Mouse (Mus musculus): ENCODE data around the gene Mvk.

The Mvk gene

DNA sequence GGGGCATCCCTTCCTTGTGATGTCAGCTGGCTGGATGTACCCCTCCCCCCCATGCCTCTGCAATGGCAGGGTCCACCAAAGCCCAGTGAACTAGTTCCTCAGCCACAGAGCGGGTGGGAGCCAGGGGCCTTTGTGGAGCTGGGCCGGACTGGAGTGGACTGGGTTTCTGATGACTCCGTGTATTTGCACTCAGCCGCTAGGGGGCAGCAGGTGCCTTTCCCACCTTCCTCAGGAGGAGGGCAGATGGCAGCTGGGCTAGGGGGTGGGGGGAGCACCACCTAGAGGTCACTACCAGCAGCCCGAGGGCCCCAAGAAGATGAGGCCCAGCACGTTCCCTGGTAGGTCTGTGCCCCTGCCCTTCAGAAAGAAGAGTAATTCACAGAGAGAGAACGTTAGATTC is 17.2 kb downstream of the Mvk start:
- DNase-seq, result peak; percentile 84

DNA sequence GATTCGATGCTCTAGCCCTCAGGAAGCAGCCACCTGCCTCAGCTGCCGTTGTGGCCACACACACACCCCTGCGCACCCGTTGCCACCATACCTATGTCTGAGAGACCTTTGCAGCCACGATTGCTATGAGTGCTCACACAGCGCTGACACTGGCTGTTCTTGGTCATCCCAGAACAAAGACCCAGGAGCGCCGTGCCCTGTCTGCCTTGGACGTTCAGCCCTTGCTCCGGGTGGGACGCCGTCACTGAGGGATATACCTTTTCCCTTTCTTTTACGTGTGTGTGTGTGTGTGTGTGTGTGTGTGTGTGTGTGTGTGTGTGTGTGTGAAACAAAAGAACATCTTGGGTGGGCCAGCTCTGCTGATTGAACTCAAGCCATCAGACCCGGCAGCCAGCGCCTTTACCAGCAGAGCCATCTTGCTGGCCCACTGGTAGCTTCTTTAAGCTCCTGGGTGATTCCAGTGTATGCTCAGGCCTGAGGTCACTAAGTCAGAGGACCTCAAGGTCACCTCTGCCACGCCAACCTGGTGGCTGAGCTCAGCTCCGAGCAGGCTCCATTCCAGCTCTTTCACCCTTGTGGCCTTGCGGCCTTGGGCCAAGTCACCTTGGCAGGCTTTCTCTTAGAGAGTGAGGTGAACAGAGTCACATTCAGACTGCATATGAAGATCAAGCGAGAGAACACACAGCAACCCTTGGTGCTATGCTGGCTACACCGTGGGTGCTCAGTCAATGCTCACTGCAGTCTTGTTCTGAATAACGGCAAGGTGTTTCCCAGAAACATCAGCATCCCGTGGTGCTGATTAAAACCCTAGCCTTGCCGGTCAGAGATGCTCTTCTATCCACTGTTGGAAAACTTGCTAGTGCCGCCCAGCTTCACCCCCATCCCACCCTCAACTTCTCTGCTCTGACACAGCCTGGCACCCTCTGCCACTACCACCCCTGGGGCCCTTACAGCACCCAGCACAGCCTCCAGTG is 18.3 kb downstream of the Mvk start:
- no peak for DNase-seq

GRCm38 (mm10) chr5:114464561-114464960 is 20.5 kb downstream of the Mvk start:
- no peak for DNase-seq

DNA sequence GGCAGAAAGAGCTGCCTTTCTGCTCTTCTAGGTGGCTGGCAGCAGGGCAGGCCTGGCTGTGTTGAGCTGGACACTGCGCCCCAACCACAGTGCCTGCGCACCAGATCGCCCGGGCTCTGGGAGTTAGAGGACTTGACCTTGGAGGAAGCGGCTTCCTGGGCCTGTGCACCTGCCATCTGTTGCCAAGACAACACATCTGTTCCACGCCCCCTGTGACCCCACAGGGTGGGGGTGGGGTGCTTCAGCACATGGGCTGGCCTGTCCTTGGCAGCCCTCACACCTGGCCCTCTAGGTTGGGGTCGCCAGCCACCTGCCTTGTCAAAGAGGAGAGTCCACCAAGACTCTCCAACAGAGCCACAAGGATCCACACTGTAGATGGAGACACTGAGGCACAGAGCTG is 21.6 kb downstream of the Mvk start:
- DNase-seq, result no peak

DNA sequence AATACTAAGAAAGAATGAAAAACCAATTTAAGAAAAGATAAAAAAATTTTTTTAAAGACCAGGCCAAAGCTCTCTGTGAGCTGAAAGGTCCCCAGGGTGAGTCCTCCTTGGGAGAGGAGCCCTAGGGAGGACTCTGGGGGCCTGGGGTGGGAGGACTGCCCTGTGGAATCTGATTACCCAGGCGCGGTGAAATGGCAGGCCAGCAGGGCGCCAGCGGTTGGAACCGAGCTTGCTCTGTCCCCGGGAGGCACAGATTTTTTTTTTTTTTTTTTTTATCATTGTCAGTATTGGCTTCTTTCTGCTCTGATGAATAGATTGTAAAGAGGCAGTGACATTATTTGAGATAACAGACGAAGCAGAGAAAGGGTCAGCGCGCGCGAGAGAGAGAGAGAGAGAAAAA is 22.9 kb downstream of the Mvk start:
- DNase-seq, result no peak

GRCm38 (mm10) chr5:114467430-114467829 is 23.4 kb downstream of the Mvk start:
- DNase-seq, result peak; percentile 64

DNA sequence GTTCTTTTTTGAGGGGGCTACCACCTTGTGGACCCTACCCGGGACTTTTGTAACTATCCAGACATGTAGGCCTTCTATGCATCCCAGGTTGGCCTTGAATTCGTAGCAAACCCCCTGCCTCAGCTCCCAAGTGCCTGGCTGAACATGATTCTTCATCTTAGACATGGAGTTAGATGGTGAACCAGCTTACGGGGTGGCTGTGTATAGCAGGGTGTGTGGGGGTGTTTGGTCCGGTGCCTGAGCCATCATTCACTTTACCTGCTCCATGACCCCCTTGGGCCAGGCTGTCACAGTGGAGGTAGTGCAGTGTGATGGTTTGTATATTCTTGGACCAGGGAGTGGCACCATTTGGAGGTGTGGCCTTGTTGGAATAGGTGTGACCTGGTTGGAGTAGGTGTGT is 23.9 kb downstream of the Mvk start:
- no peak for DNase-seq

- no peak for DNase-seq
Observed at GRCm38 (mm10) chr5:114470359-114470758, 26.3 kb downstream of the Mvk start.

- no peak for DNase-seq
Observed at GRCm38 (mm10) chr5:114474741-114475491, 30.8 kb downstream of the Mvk start.

DNA sequence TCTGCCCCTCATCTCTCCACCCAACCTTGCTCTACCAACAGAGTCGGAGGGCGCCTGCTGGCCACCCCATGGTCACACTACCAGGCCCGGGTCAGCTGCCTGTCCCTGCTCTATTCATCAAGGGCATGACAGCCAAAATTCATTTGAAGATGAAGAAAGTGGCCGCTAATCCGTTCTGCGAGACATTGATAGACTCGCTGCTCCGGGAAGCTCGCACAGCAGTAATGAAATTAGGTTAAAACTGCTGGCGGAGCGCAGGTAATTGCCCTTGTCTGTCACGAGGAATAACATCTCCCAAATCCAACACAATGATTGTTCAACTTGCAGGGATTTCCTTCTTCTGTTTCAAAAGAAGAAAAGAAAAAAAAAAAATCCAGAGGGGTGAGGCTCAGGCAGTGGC is 34.2 kb downstream of the Mvk start:
- no peak for DNase-seq

GRCm38 (mm10) chr5:114482587-114483011 is 38.5 kb downstream of the Mvk start:
- no peak for DNase-seq

- no peak for DNase-seq
Observed at GRCm38 (mm10) chr5:114485685-114486084, 41.6 kb downstream of the Mvk start.

DNA sequence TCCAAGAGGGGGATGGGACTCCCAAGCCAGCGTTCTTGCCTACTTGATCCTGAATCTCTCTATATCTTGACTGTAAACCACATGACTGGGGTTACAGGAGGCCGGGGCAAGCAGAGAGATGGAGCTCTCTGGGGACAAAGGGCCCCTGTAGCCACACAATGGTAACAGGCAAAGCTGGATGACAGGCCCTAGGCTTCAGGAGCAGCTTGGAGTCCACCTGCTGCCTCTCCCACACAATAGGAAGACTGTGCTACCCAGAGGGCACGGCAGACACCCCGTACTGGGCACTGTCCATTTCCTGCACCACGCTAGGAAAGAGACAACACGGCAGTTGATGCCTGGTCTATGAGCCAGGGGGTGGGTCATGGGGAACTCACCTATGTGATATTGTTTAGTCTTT is 45.5 kb downstream of the Mvk start:
- no peak for DNase-seq

DNA sequence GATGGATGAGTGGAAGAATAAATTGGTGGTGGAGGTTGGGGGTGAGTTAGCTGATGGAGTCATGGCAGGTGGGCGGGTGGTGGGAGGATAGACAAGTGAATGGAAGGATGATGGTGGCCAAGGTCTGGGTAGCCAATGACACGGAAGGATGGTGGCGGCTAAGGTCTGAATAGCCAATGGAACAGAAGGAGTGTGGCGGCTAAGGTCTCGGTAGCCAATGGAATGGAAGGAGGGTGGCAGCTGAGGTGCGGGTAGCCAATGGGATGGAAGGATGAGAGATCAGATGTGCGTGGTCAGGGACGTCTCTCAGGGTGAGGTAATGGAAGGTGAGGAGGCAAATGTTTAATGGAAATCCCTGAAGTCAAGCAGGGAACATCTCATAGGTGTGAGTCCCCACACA is 46.2 kb downstream of the Mvk start:
- DNase-seq, result no peak

- DNase-seq, result no peak
Observed at GRCm38 (mm10) chr5:114494761-114495160, 50.7 kb downstream of the Mvk start.

GRCm38 (mm10) chr5:114501252-114501651 is 57.2 kb downstream of the Mvk start:
- DNase-seq, result peak; percentile 27

DNA sequence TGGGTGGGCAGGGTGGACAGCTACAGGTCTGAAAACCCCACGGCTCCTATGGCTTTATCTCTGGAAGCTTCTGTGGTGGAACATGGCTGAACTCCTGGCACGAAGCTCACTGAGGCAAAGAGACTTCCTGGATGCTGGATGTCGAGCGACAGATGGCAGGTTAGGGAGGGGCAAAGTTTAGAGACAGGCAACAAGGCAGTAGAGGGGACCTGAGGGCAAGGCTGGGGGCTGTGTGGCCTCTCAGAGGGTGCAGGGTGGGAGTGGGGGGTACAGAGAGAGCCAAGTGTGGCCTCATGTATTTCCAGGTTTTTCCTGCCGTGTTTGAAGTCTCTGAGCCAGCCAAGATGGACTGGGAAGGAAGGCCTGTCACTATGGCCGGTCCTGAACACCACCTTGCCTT is 60.8 kb downstream of the Mvk start:
- no peak for DNase-seq

- DNase-seq, result peak; percentile 3
Observed at GRCm38 (mm10) chr5:114505260-114506085, 61.4 kb downstream of the Mvk start.

- DNase-seq, result no peak
Observed at GRCm38 (mm10) chr5:114507394-114507793, 63.3 kb downstream of the Mvk start.

DNA sequence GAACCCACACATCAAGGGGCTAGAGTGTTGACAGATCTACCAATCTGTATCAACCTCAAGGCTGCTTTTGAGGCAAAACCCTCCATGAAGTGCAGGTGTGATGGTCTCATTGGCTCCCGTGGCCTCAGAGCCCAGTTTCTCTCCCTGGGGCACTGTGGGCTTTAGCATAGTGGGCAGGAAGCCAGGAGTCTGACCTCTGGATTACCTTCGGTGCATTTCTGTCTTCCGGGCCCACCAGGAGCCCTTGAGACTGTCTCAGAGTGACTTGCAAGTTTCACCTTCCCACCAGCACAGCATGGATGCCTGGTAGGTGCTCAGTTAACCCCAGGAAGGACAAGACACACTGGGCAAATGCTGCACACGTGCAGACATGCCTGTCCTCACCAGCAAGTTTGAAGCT is 63.9 kb downstream of the Mvk start:
- no peak for DNase-seq

GRCm38 (mm10) chr5:114509461-114509860 is 65.4 kb downstream of the Mvk start:
- DNase-seq, result no peak
